Mouse (Mus musculus) adrenal gland (tissue): ENCODE results near the gene Gm49358.

Experiments used
- intact Hi-C: fragments of 180-260 bp; cut with DNase I; formaldehyde crosslinking; loops from one replicate; pipeline ENCODE4 v1.15.1; 2025

Gm49358 gene

DNA sequence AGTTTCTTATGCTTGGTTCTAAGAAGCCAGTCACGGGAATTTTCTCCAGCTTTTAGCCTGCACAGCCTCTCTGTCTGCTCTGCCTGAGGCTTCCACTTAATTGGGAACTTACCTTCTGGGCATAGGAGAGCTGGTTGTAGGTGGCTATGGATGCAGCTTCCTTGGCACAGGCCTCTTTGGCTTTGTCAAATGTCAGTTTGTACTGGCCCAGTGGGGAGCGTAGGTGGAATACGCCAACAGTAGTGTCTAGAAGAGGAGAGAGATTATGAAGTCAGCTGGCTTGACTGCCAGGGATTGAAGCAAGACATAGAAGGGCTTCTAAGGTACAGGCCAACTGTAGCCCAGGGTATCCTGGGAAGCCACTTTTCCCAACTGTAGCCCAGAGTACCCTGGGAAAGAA is 89.7 kb downstream of the Gm49358 start:
- intact Hi-C loops, result no loop called here

DNA sequence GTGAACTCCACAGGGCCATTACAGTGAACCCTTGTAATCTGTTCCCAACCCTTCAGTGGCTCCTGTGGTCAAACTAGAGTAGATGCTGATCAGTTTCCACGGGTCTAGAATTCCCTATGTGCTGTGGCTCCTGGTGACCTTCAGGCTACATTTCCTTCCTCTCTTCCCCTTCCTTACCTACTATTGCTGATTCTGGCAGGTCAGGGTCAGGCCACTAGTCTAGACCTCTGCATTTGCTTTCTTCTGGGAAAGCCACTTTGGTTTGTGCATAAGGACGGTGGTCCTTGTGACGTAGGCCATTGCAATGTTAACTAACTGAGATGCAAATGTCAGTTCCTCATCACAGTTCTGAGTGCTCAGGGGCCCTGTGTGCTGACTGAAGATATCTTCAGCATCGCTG is 96.6 kb downstream of the Gm49358 start:
- intact Hi-C loops, result no loop called here

DNA sequence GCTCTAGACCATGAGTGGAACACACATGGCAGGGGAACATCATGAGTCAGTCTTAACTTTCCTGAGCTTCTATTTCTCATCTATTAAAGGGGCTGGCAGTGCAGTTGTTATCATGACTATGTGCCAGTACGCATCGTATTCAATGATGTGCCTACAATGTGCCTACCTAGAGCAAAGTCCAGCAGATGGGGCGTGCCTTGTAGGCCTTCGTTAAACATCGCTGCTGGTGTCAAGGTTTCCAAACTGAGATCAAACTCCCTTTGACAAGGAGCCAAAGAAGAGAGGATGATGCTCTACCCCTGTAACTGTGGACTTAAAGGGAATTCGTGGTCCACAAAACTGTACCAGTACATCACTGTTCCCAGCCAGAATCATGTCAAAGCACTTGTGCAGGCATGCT is 98.7 kb downstream of the Gm49358 start:
- intact Hi-C loops, result no loop called here

DNA sequence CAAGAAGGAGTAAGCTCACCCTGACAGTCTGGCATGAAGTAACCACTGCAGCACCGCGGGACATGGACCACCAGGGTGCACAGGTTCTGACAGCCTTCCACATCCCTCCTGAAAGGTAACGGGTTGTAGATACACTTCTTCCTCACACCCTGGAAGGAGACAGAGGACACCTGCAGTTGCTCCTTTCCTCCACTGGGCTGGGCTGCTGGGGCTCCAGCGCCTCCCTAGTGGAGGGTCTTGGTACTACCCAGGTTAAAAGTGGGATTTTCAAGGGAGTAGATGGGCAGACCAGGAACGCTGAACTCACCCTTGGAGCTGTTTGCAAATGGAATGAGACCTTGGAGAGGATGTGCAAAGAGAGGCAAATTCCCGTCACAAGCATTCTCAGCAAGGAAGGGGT is 99.7 kb downstream of the Gm49358 start:
- intact Hi-C loops, result no loop called here

DNA sequence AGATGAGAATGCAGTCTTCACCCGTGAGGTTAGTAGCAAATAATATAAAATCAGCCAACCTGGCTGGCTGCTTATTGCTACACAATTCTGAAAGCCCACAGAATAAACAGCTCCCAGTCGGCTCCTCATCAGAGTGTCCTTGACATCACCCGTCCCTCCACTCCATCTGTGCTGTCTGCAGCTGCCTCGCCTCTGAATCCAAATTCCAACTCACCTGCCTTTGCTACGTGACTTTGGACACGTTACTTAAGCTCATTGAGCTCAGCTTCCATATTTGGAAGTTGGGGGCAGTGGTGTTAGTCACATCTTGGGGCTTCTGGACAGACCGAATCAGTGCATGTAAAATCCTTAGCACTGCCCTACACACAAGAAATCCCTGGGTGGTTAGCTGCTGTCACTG is 108.3 kb downstream of the Gm49358 start:
- intact Hi-C loops, result no loop called here

GRCm38 (mm10) chr10:86872591-86872990 is 108.8 kb downstream of the Gm49358 start:
- intact Hi-C loops, result no loop called here

GRCm38 (mm10) chr10:86878721-86879120 is 114.9 kb downstream of the Gm49358 start:
- intact Hi-C loops, result no loop called here

GRCm38 (mm10) chr10:86880071-86880806 is 116.5 kb downstream of the Gm49358 start:
- intact Hi-C loops, result no loop called here

DNA sequence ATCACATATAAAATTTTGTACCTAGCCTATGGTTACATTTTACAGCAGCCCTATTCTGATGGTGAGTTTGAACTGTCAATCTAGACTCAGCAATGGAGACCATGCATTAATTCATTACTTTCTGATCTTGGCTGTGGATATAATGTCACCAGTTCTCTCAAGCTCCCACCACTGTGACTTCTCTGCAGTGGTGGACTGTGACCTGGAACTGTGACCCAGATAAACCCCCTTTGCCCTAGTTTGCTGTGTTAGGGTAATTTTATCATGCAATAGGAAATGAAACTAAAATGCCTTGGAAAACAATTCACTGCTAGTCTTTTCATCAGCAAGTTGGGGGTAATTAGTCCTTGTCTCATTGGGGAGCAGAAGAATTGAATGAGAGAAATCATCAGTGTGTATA is 117.7 kb downstream of the Gm49358 start:
- intact Hi-C loops, result no loop called here
